Mouse (Mus musculus): Measurements from ENCODE around the gene Cys1. TPM values are rescaled to one million over a fixed set of nuclear protein-coding genes. Genes with fewer than 3 reads are reported as not detected.

Cys1 gene
- total and polyA plus RNA-seq, 2 experiments from 2014 or later: 0.85 to 3.8 TPM

GRCm38 (mm10) chr12:24632404-24632803, 49.2 kb downstream of the Cys1 start:
- Histone ChIP-seq H3K27ac (ENCODE audit: low read depth) (no peak overlapping the region), H3K4me1 (ENCODE audit: control insufficient read depth, insufficient read depth) (peaks cover 21% of the 10 kb centered on the region), H3K36me3 (replicated peaks; ENCODE audit: control insufficient read depth, insufficient read depth, low read length) (no peaks in the 10 kb centered on the region), H3K4me2 (ENCODE audit: low read depth, low read length) (no peak overlapping the region), H3K9ac (replicated peaks; ENCODE audit: low read depth, low read length) (no peak overlapping the region), H3K27me3 (ENCODE audit: control insufficient read depth, insufficient read depth, low read length) (no peaks in the 10 kb centered on the region), H3K9me3 (replicated peaks; ENCODE audit: control insufficient read depth, low read length) (no peaks in the 10 kb centered on the region), H3K4me3 (ENCODE audit: low read depth, low read length) (no peak overlapping the region)
- ATAC-seq (ENCODE audit: insufficient read depth, low read depth): no peak
- TF ChIP-seq CTCF (IDR thresholded peaks at IDR 0.05; ENCODE audit: low read depth): no peak
- no peak for TF ChIP-seq EP300 (IDR thresholded peaks at IDR 0.05; ENCODE audit: low read depth)
- WGBS: 69% methylated on average over 4 of the region's 4 CpGs
- DNase-seq (ENCODE audit: low spot score): no peak

- DNase-seq (ENCODE audit: low spot score) (peak; percentile 58), ATAC-seq (ENCODE audit: insufficient read depth, low read depth) (0 out of 2 replicates have a peak, but pooled peaks have one; percentile 43)
- TF ChIP-seq CTCF (IDR thresholded peaks at IDR 0.05; ENCODE audit: low read depth): peak; percentile 67
- TF ChIP-seq EP300 (IDR thresholded peaks at IDR 0.05; ENCODE audit: low read depth): no peak
- 81% methylated on average over 1 of the region's 1 CpGs for WGBS
- H3K36me3 ChIP-seq (replicated peaks; ENCODE audit: control insufficient read depth, insufficient read depth, low read length): no peaks in the 10 kb centered on the region
- H3K4me3 ChIP-seq (ENCODE audit: low read depth, low read length): no peak overlapping the region
- H3K27me3 ChIP-seq (ENCODE audit: control insufficient read depth, insufficient read depth, low read length): no peaks in the 10 kb centered on the region
- no peak overlapping the region for H3K4me2 ChIP-seq (ENCODE audit: low read depth, low read length)
- H3K27ac ChIP-seq (ENCODE audit: low read depth): no peak overlapping the region
- H3K9ac ChIP-seq (replicated peaks; ENCODE audit: low read depth, low read length): no peak overlapping the region
- peaks cover 27% of the 10 kb centered on the region for H3K4me1 ChIP-seq (ENCODE audit: control insufficient read depth, insufficient read depth)
- H3K9me3 ChIP-seq (replicated peaks; ENCODE audit: control insufficient read depth, low read length): no peaks in the 10 kb centered on the region
These were observed 51.4 kb downstream of the Cys1 start for GRCm38 (mm10) chr12:24630220-24630619.

GRCm38 (mm10) chr12:24627215-24627614, 54.4 kb downstream of the Cys1 start:
- Histone ChIP-seq H3K27ac (ENCODE audit: low read depth) (peak overlapping the region; percentile 35), H3K9ac (replicated peaks; ENCODE audit: low read depth, low read length) (no peak overlapping the region), H3K9me3 (replicated peaks; ENCODE audit: control insufficient read depth, low read length) (no peaks in the 10 kb centered on the region), H3K4me3 (ENCODE audit: low read depth, low read length) (no peak overlapping the region), H3K27me3 (ENCODE audit: control insufficient read depth, insufficient read depth, low read length) (no peaks in the 10 kb centered on the region), H3K4me1 (ENCODE audit: control insufficient read depth, insufficient read depth) (peaks cover 11% of the 10 kb centered on the region), H3K36me3 (replicated peaks; ENCODE audit: control insufficient read depth, insufficient read depth, low read length) (no peaks in the 10 kb centered on the region), H3K4me2 (ENCODE audit: low read depth, low read length) (no peak overlapping the region)
- no peak for TF ChIP-seq EP300 (IDR thresholded peaks at IDR 0.05; ENCODE audit: low read depth)
- TF ChIP-seq CTCF (IDR thresholded peaks at IDR 0.05; ENCODE audit: low read depth): no peak
- DNase-seq (ENCODE audit: low spot score): no peak
- peak; percentile 75 for ATAC-seq (ENCODE audit: insufficient read depth, low read depth)
- 27% methylated on average over 3 of the region's 3 CpGs for WGBS

- ATAC-seq (ENCODE audit: insufficient read depth, low read depth) (no peak), DNase-seq (ENCODE audit: low spot score) (no peak)
- no peak overlapping the region for H3K4me3 ChIP-seq (ENCODE audit: low read depth, low read length)
- no peak overlapping the region for H3K27ac ChIP-seq (ENCODE audit: low read depth)
- no peaks in the 10 kb centered on the region for H3K9me3 ChIP-seq (replicated peaks; ENCODE audit: control insufficient read depth, low read length)
- H3K36me3 ChIP-seq (replicated peaks; ENCODE audit: control insufficient read depth, insufficient read depth, low read length): no peaks in the 10 kb centered on the region
- 86% methylated on average over 5 of the region's 5 CpGs for WGBS
- no peak overlapping the region for H3K4me2 ChIP-seq (ENCODE audit: low read depth, low read length)
- TF ChIP-seq EP300 (IDR thresholded peaks at IDR 0.05; ENCODE audit: low read depth) (no peak), CTCF (IDR thresholded peaks at IDR 0.05; ENCODE audit: low read depth) (no peak)
- no peaks in the 10 kb centered on the region for H3K27me3 ChIP-seq (ENCODE audit: control insufficient read depth, insufficient read depth, low read length)
- H3K4me1 ChIP-seq (ENCODE audit: control insufficient read depth, insufficient read depth): peaks cover 11% of the 10 kb centered on the region
- H3K9ac ChIP-seq (replicated peaks; ENCODE audit: low read depth, low read length): no peak overlapping the region
These were observed 55.2 kb downstream of the Cys1 start for GRCm38 (mm10) chr12:24626401-24626800.

GRCm38 (mm10) chr12:24623486-24624251, 57.9 kb downstream of the Cys1 start:
- H3K4me2 ChIP-seq (ENCODE audit: low read depth, low read length): no peak overlapping the region
- no peak for TF ChIP-seq EP300 (IDR thresholded peaks at IDR 0.05; ENCODE audit: low read depth)
- no peak for TF ChIP-seq CTCF (IDR thresholded peaks at IDR 0.05; ENCODE audit: low read depth)
- no peak overlapping the region for H3K9ac ChIP-seq (replicated peaks; ENCODE audit: low read depth, low read length)
- WGBS: 56% methylated on average over 12 of the region's 12 CpGs
- peaks cover 11% of the 10 kb centered on the region for H3K4me1 ChIP-seq (ENCODE audit: control insufficient read depth, insufficient read depth)
- no peaks in the 10 kb centered on the region for H3K27me3 ChIP-seq (ENCODE audit: control insufficient read depth, insufficient read depth, low read length)
- H3K27ac ChIP-seq (ENCODE audit: low read depth): no peak overlapping the region
- H3K9me3 ChIP-seq (replicated peaks; ENCODE audit: control insufficient read depth, low read length): no peaks in the 10 kb centered on the region
- H3K4me3 ChIP-seq (ENCODE audit: low read depth, low read length): no peak overlapping the region
- no peaks in the 10 kb centered on the region for H3K36me3 ChIP-seq (replicated peaks; ENCODE audit: control insufficient read depth, insufficient read depth, low read length)
- DNase-seq (ENCODE audit: low spot score): no peak
- ATAC-seq (ENCODE audit: insufficient read depth, low read depth): no peak

- Histone ChIP-seq H3K36me3 (replicated peaks; ENCODE audit: control insufficient read depth, insufficient read depth, low read length) (no peaks in the 10 kb centered on the region), H3K4me2 (ENCODE audit: low read depth, low read length) (no peak overlapping the region), H3K9ac (replicated peaks; ENCODE audit: low read depth, low read length) (no peak overlapping the region), H3K27me3 (ENCODE audit: control insufficient read depth, insufficient read depth, low read length) (no peaks in the 10 kb centered on the region), H3K4me1 (ENCODE audit: control insufficient read depth, insufficient read depth) (peaks cover 3% of the 10 kb centered on the region; the same call in 1 of the 2 replicates), H3K9me3 (replicated peaks; ENCODE audit: control insufficient read depth, low read length) (no peaks in the 10 kb centered on the region), H3K27ac (ENCODE audit: low read depth) (no peak overlapping the region), H3K4me3 (ENCODE audit: low read depth, low read length) (no peak overlapping the region)
- TF ChIP-seq EP300 (IDR thresholded peaks at IDR 0.05; ENCODE audit: low read depth) (no peak), CTCF (IDR thresholded peaks at IDR 0.05; ENCODE audit: low read depth) (no peak)
- DNase-seq (ENCODE audit: low spot score) (no peak), ATAC-seq (ENCODE audit: insufficient read depth, low read depth) (no peak)
- 81% methylated on average over 4 of the region's 4 CpGs for WGBS
These were observed 62.2 kb downstream of the Cys1 start for GRCm38 (mm10) chr12:24619436-24619835.

Other genes starting within 250 kb of the Cys1 start
- 5.6 and 9.6 TPM in 2 replicates for gene Taf1b, start 183.5 kb downstream of the Cys1 start, total RNA-seq (2014; rRNA removed; ENCODE audit: low replicate concordance)
- 15.8 TPM in 2 replicates for gene Taf1b, start 183.5 kb downstream of the Cys1 start, polyA plus RNA-seq (2015; fragmentation: Nextera tagmentation; extraction: Ambion mirVana)
- 0.73 and 0.88 TPM in 2 replicates for gene Grhl1, start 109.5 kb downstream of the Cys1 start, total RNA-seq (2014; rRNA removed; ENCODE audit: low replicate concordance)
- gene Grhl1, start 109.5 kb downstream of the Cys1 start, polyA plus RNA-seq (2015; fragmentation: Nextera tagmentation; extraction: Ambion mirVana): 0.40 and 0.55 TPM in 2 replicates
- gene Klf11, start 30.5 kb downstream of the Cys1 start, total RNA-seq (2014; rRNA removed; ENCODE audit: low replicate concordance): 37.4 and 45.5 TPM in 2 replicates
- gene Klf11, start 30.5 kb downstream of the Cys1 start, polyA plus RNA-seq (2015; fragmentation: Nextera tagmentation; extraction: Ambion mirVana): 16.5 and 25.4 TPM in 2 replicates
- 76.8 and 78.0 TPM in 2 replicates for gene Rrm2, start 26.4 kb upstream of the Cys1 start, total RNA-seq (2014; rRNA removed; ENCODE audit: low replicate concordance)
- 81.8 and 90.3 TPM in 2 replicates for gene Rrm2, start 26.4 kb upstream of the Cys1 start, polyA plus RNA-seq (2015; fragmentation: Nextera tagmentation; extraction: Ambion mirVana)
- 24.3 and 34.4 TPM in 2 replicates for gene Mboat2, start 149.1 kb upstream of the Cys1 start, total RNA-seq (2014; rRNA removed; ENCODE audit: low replicate concordance)
- gene Mboat2, start 149.1 kb upstream of the Cys1 start, polyA plus RNA-seq (2015; fragmentation: Nextera tagmentation; extraction: Ambion mirVana): 23.8 and 24.8 TPM in 2 replicates

Data from heart, postnatal 0 days (tissue).